Mouse (Mus musculus) hindbrain, postnatal 0 days (tissue): ENCODE measurements around the gene Sclt1. TPM values are rescaled to one million over a fixed set of nuclear protein-coding genes. Genes with fewer than 3 reads are reported as not detected.
A peak's percentile ranks its signal among the peaks of the same experiment; 100 is the strongest.

Source experiments
- ATAC-seq: fragments of 200-750 bp; cut with Nextera tagmentation; 2 replicates; pipeline ENCODE4 v1.8.0; 2017; ENCODE audit warnings: mild to moderate bottlenecking, moderate TSS enrichment, moderate library complexity
- DNase-seq: peaks from one replicate; pipeline ENCODE4 v3.0.0-alpha.2; 2015; ENCODE audit warnings: low spot score
- H3K27ac ChIP-seq: fragments of 300-500 bp; sonication (generic); 2 replicates; pipeline ENCODE4 v1.5.1; 2014; ENCODE audit warnings: mild to moderate bottlenecking
- H3K27me3 ChIP-seq: fragments of 300-500 bp; sonication (generic); 2 replicates; pipeline ENCODE4 v1.6.1; 2014; ENCODE audit warnings: low read length, mixed read lengths; ENCODE audit not compliant: insufficient read depth
- H3K36me3 ChIP-seq: fragments of 300-500 bp; sonication (generic); 2 replicates; pipeline ENCODE4 v1.6.1; 2014; ENCODE audit warnings: low read length, mixed read lengths; ENCODE audit not compliant: insufficient read depth
- H3K4me1 ChIP-seq: fragments of 300-500 bp; sonication (generic); 2 replicates; pipeline ENCODE4 v1.6.1; 2014; ENCODE audit warnings: antibody characterized with exemption, low read length, mixed read lengths; ENCODE audit not compliant: insufficient read depth
- H3K4me2 ChIP-seq: fragments of 300-500 bp; sonication (generic); 2 replicates; pipeline ENCODE4 v1.6.1; 2014; ENCODE audit warnings: low read depth, mild to moderate bottlenecking, low read length, moderate library complexity, mixed read lengths
- H3K4me3 ChIP-seq: fragments of 300-500 bp; sonication (generic); 2 replicates; pipeline ENCODE4 v1.5.1; 2014; ENCODE audit warnings: low read length
- H3K9ac ChIP-seq: fragments of 300-500 bp; sonication (generic); replicated peaks from 2 replicates; pipeline ENCODE4 v1.6.1; 2014; ENCODE audit warnings: mild to moderate bottlenecking, low read length, moderate library complexity, mixed read lengths
- H3K9me3 ChIP-seq: fragments of 300-500 bp; sonication (generic); 2 replicates; pipeline ENCODE4 v1.6.1; 2016; ENCODE audit warnings: low read length, mixed read lengths
- CTCF ChIP-seq: IDR thresholded peaks from 2 replicates; pipeline ENCODE4 v1.5.1; 2016; ENCODE audit warnings: antibody characterized with exemption, control low read depth, low read depth
- WGBS: fragments of 180-500 bp; shearing (Covaris S2); extraction: QIAGEN DNeasy Blood & Tissue Kit; methylation state at CpG from one replicate; pipeline ENCODE4 v1.1.7; 2014; 5-methylcytosine and 5-hydroxymethylcytosine counted together
- polyA plus RNA-seq: library from polyadenylated mRNA; unstranded; fragments of >200 nt; fragmentation: Nextera tagmentation; extraction: Ambion mirVana; gene quantifications from 2 replicates; pipeline ENCODE4 v1.2.1, GENCODE M21; 2015
- total RNA-seq: library from RNA; depleted of rRNA; stranded (reverse); fragments of >200 nt; gene quantifications from 2 replicates; pipeline ENCODE4 v1.2.3, GENCODE M21; 2014

The Sclt1 gene
- total and polyA plus RNA-seq, 2 experiments from 2014 or later: 15.9 to 18.2 TPM

- 48% methylated on average over 19 of the region's 19 CpGs for WGBS
- no peak overlapping the region for H3K27ac ChIP-seq
- ATAC-seq (no peak), DNase-seq (peak; percentile 76)
- 0 out of 2 replicates have a peak, but pooled peaks cover 15% of the 10 kb centered on the region for H3K36me3 ChIP-seq
- no peak overlapping the region for H3K4me3 ChIP-seq
- no peak for TF ChIP-seq CTCF
- no peak overlapping the region for H3K9ac ChIP-seq
- H3K9me3 ChIP-seq: no peaks in the 10 kb centered on the region
- H3K4me2 ChIP-seq: peak overlapping the region; percentile 23
- H3K4me1 ChIP-seq: 0 out of 2 replicates have a peak, but pooled peaks cover 2% of the 10 kb centered on the region
- no peaks in the 10 kb centered on the region for H3K27me3 ChIP-seq
These were observed 152.9 kb downstream of the Sclt1 start for GRCm38 (mm10) chr3:41589246-41589914.

GRCm38 (mm10) chr3:41588495-41588894 is 153.8 kb downstream of the Sclt1 start:
- 0 out of 2 replicates have a peak, but pooled peaks cover 13% of the 10 kb centered on the region for H3K36me3 ChIP-seq
- H3K27me3 ChIP-seq: no peaks in the 10 kb centered on the region
- 67% methylated on average over 8 of the region's 8 CpGs for WGBS
- no peak for TF ChIP-seq CTCF
- no peak overlapping the region for H3K4me2 ChIP-seq
- ATAC-seq: no peak
- no peak overlapping the region for H3K4me3 ChIP-seq
- no peaks in the 10 kb centered on the region for H3K9me3 ChIP-seq
- H3K27ac ChIP-seq: no peak overlapping the region
- DNase-seq: no peak
- no peak overlapping the region for H3K9ac ChIP-seq
- H3K4me1 ChIP-seq: peaks cover 2% of the 10 kb centered on the region; the same call in 1 of the 2 replicates

GRCm38 (mm10) chr3:41587588-41587987 is 154.7 kb downstream of the Sclt1 start:
- 60% methylated on average over 6 of the region's 6 CpGs for WGBS
- 0 out of 2 replicates have a peak, but pooled peaks cover 11% of the 10 kb centered on the region for H3K36me3 ChIP-seq
- H3K4me1 ChIP-seq: peaks cover 2% of the 10 kb centered on the region; the same call in 1 of the 2 replicates
- no peak overlapping the region for H3K27ac ChIP-seq
- no peaks in the 10 kb centered on the region for H3K9me3 ChIP-seq
- H3K4me3 ChIP-seq: no peak overlapping the region
- no peak for TF ChIP-seq CTCF
- H3K4me2 ChIP-seq: no peak overlapping the region
- DNase-seq (no peak), ATAC-seq (no peak)
- H3K27me3 ChIP-seq: no peaks in the 10 kb centered on the region
- no peak overlapping the region for H3K9ac ChIP-seq

- no peak for ATAC-seq
- Histone ChIP-seq H3K27ac (no peak overlapping the region), H3K4me3 (no peak overlapping the region), H3K36me3 (0 out of 2 replicates have a peak, but pooled peaks cover 11% of the 10 kb centered on the region), H3K4me2 (no peak overlapping the region), H3K27me3 (no peaks in the 10 kb centered on the region), H3K9ac (no peak overlapping the region), H3K4me1 (peaks cover 2% of the 10 kb centered on the region; the same call in 1 of the 2 replicates), H3K9me3 (no peaks in the 10 kb centered on the region)
- no peak for TF ChIP-seq CTCF
- WGBS: 64% methylated on average over 7 of the region's 7 CpGs
- no peak for DNase-seq
These were observed 155.4 kb downstream of the Sclt1 start for GRCm38 (mm10) chr3:41586917-41587316.

- peaks cover 2% of the 10 kb centered on the region; the same call in 1 of the 2 replicates for H3K4me1 ChIP-seq
- DNase-seq (no peak), ATAC-seq (no peak)
- no peak overlapping the region for H3K4me3 ChIP-seq
- no peaks in the 10 kb centered on the region for H3K9me3 ChIP-seq
- no peak for TF ChIP-seq CTCF
- H3K4me2 ChIP-seq: no peak overlapping the region
- H3K27ac ChIP-seq: no peak overlapping the region
- no peak overlapping the region for H3K9ac ChIP-seq
- 0 out of 2 replicates have a peak, but pooled peaks cover 5% of the 10 kb centered on the region for H3K36me3 ChIP-seq
- no peaks in the 10 kb centered on the region for H3K27me3 ChIP-seq
- 78% methylated on average over 6 of the region's 6 CpGs for WGBS
These were observed 156.0 kb downstream of the Sclt1 start for GRCm38 (mm10) chr3:41586330-41586729.

- TF ChIP-seq CTCF: no peak
- no peaks in the 10 kb centered on the region for H3K9me3 ChIP-seq
- no peak overlapping the region for H3K9ac ChIP-seq
- no peaks in the 10 kb centered on the region for H3K27me3 ChIP-seq
- ATAC-seq (no peak), DNase-seq (no peak)
- no peak overlapping the region for H3K27ac ChIP-seq
- H3K4me2 ChIP-seq: no peak overlapping the region
- H3K4me1 ChIP-seq: peaks cover 9% of the 10 kb centered on the region
- H3K36me3 ChIP-seq: no peaks in the 10 kb centered on the region
- no peak overlapping the region for H3K4me3 ChIP-seq
- WGBS: 79% methylated on average over 5 of the region's 5 CpGs
These were observed 156.8 kb downstream of the Sclt1 start for GRCm38 (mm10) chr3:41585548-41585947.

- peaks cover 16% of the 10 kb centered on the region for H3K4me1 ChIP-seq
- H3K4me3 ChIP-seq: no peak overlapping the region
- H3K36me3 ChIP-seq: no peaks in the 10 kb centered on the region
- H3K27me3 ChIP-seq: no peaks in the 10 kb centered on the region
- H3K9me3 ChIP-seq: no peaks in the 10 kb centered on the region
- TF ChIP-seq CTCF: no peak
- DNase-seq (peak; percentile 58), ATAC-seq (peak; percentile 58)
- 43% methylated on average over 4 of the region's 4 CpGs for WGBS
- 0 out of 2 replicates have a peak overlapping the region, but pooled peaks have one; percentile 3 for H3K9ac ChIP-seq
- peak overlapping the region; percentile 45; the same call in 1 of the 2 replicates for H3K27ac ChIP-seq
- no peak overlapping the region for H3K4me2 ChIP-seq
These were observed 158.7 kb downstream of the Sclt1 start for GRCm38 (mm10) chr3:41583621-41584020.
